11 mouse cellular contexts compared by ENCODE assay signal in the genomic region with DNA sequence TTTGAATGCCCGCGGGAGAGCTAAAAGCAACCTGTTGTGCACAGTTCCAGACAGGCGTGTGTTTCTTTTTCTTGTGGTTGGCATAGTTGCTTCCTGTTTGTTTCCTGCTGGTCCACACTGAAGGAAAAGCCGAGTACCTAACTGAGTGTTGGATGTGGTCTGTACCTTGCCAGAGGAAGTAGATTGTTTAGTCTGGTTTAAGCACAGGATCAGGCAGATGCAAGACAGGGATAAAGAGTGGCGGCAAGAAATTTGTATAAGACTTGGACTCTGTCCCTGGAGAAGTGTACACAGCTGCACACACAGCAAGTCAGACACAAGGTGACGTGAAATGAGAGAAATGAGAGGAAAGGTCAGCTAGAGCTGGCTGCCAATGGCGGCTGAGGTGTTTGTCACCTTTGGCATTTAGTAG. TPM values are rescaled to one million over a fixed set of nuclear protein-coding genes. Genes with fewer than 3 reads are reported as not detected.
DNase-seq lines count a peak whose midpoint lies in the region; ATAC-seq and TF ChIP-seq lines count a peak whose summit lies in the region.
"Had no signal": no experiment of that assay in that cellular context is flagged by ENCODE, and none has a peak within 500 bp of the region (broad histone marks: within the 10 kb centered on the region; RNA-seq: fewer than 3 reads in every experiment).

No protein-coding gene starts in this region.

- no peak for TF ChIP-seq POLR2A in liver, adult 2 months (IDR thresholded peaks at IDR 0.05; ENCODE audit: extremely low read depth, insufficient read depth, low read length)
- TF ChIP-seq POLR2A in limb, embryonic 14.5 days (IDR thresholded peaks at IDR 0.05; ENCODE audit: borderline replicate concordance, extremely low read depth, insufficient read depth, insufficient read length), result no peak

- peak; percentile 89 for DNase-seq in liver, adult 2 months (ENCODE audit: extremely low read depth, low read depth, low spot score)
- no peak for DNase-seq in liver, embryonic 11.5 days (ENCODE audit: low spot score)
- DNase-seq in limb, embryonic 14.5 days (ENCODE audit: low spot score), result no peak
- DNase-seq in thymus, postnatal 14 days, result peak; percentile 43
- no peak for DNase-seq in midbrain, embryonic 10.5 days (ENCODE audit: low spot score)
- DNase-seq in heart, postnatal 25 days (ENCODE audit: low spot score), result no peak
- DNase-seq in layer of hippocampus, adult 9-10 months (ENCODE audit: low spot score), result no peak

- no peaks in the 10 kb centered on the region for H3K27me3 ChIP-seq in liver, adult 2 months (ENCODE audit: control insufficient read depth, insufficient read depth, low read length)
- no peaks in the 10 kb centered on the region for H3K27me3 ChIP-seq in liver, embryonic 11.5 days (replicated peaks; ENCODE audit: control insufficient read depth, insufficient read depth, low read length)
- H3K27me3 ChIP-seq in limb, embryonic 14.5 days (ENCODE audit: control insufficient read depth, insufficient read depth, low read length), result no peaks in the 10 kb centered on the region
- no peaks in the 10 kb centered on the region for H3K27me3 ChIP-seq in midbrain, embryonic 10.5 days (ENCODE audit: low read depth, poor library complexity, severe bottlenecking)
- H3K27me3 ChIP-seq: midbrain, embryonic 12.5 days had no signal

- H3K4me1 ChIP-seq in liver, adult 2 months (ENCODE audit: control insufficient read depth, insufficient read depth, low read length), result peaks cover 8% of the 10 kb centered on the region
- no peaks in the 10 kb centered on the region for H3K4me1 ChIP-seq in liver, embryonic 11.5 days (replicated peaks; ENCODE audit: control insufficient read depth, insufficient read depth, low read length)
- peaks cover 28% of the 10 kb centered on the region for H3K4me1 ChIP-seq in limb, embryonic 14.5 days (ENCODE audit: control insufficient read depth, insufficient read depth, low read length)
- H3K4me1 ChIP-seq in midbrain, embryonic 10.5 days, result peaks cover 8% of the 10 kb centered on the region; the same call in 1 of the 2 replicates

- TF ChIP-seq CTCF in liver, adult 2 months (IDR thresholded peaks at IDR 0.05; ENCODE audit: low read depth, low read length), result no peak

- H3K9me3 ChIP-seq in liver, embryonic 11.5 days (ENCODE audit: control insufficient read depth, low read length), result no peaks in the 10 kb centered on the region
- H3K9me3 ChIP-seq in limb, embryonic 14.5 days (ENCODE audit: control insufficient read depth, low read length), result no peaks in the 10 kb centered on the region
- no peaks in the 10 kb centered on the region for H3K9me3 ChIP-seq in midbrain, embryonic 10.5 days (replicated peaks)
- H3K9me3 ChIP-seq: G1E; midbrain, embryonic 12.5 days had no signal

- no peaks in the 10 kb centered on the region for H3K36me3 ChIP-seq in liver, adult 2 months (ENCODE audit: control insufficient read depth, insufficient read depth, low read length)
- no peaks in the 10 kb centered on the region for H3K36me3 ChIP-seq in liver, embryonic 11.5 days (ENCODE audit: control insufficient read depth, insufficient read depth, low read length)
- H3K36me3 ChIP-seq in limb, embryonic 14.5 days (ENCODE audit: control insufficient read depth, insufficient read depth, low read length), result 0 out of 2 replicates have a peak, but pooled peaks cover 5% of the 10 kb centered on the region
- H3K36me3 ChIP-seq in midbrain, embryonic 10.5 days, result peaks cover 22% of the 10 kb centered on the region
- H3K36me3 ChIP-seq: midbrain, embryonic 12.5 days had no signal

- peak overlapping the region; percentile 96 for H3K27ac ChIP-seq in liver, adult 2 months (replicated peaks; ENCODE audit: insufficient read depth, low read depth, low read length)
- no peak overlapping the region for H3K27ac ChIP-seq in liver, embryonic 11.5 days (ENCODE audit: low read depth, low read length)
- no peak overlapping the region for H3K27ac ChIP-seq in limb, embryonic 14.5 days (replicated peaks; ENCODE audit: low read depth, low read length)
- H3K27ac ChIP-seq in midbrain, embryonic 10.5 days (replicated peaks), result no peak overlapping the region
- H3K27ac ChIP-seq: hindbrain, postnatal 0 days; midbrain, embryonic 12.5 days had no signal

- no peaks in the 10 kb centered on the region; the same call in 1 of the 2 replicates for H3K79me2 ChIP-seq in liver, adult 2 months (ENCODE audit: control insufficient read depth, insufficient read depth, low read length)

- intact Hi-C loops in heart, postnatal 25 days (cut with DNase I), result no loop called here

- 22% methylated on average over 7 of the region's 7 CpGs for WGBS in liver, adult 2 months
- WGBS in liver, embryonic 11.5 days, result 47% methylated on average over 7 of the region's 7 CpGs
- 32% methylated on average over 7 of the region's 7 CpGs for WGBS in limb, embryonic 14.5 days
- WGBS in midbrain, embryonic 10.5 days, result 76% methylated on average over 7 of the region's 7 CpGs

- H3K4me2 ChIP-seq in liver, embryonic 11.5 days, result no peak overlapping the region
- H3K4me2 ChIP-seq in limb, embryonic 14.5 days (replicated peaks; ENCODE audit: low read depth, low read length, severe bottlenecking), result 0 out of 2 replicates have a peak overlapping the region, but pooled peaks have one; percentile 1
- H3K4me2 ChIP-seq: midbrain, embryonic 12.5 days had no signal

- no peak for ATAC-seq in liver, embryonic 11.5 days (replicated peaks; ENCODE audit: low FRiP score)
- peak; percentile 47 to 81; a peak in 3 of 4 replicates for ATAC-seq in hematopoietic stem cell, adult 5-6 weeks (replicated peaks in 1 of 2; ENCODE audit: insufficient read depth in 1 of 2, low FRiP score in 2 of 2, low TSS enrichment in 1 of 2, low read depth in 1 of 2, poor library complexity in 2 of 2, severe bottlenecking in 2 of 2)
- 0 out of 2 replicates have a peak, but pooled peaks have one; percentile 25 for ATAC-seq in limb, embryonic 14.5 days (ENCODE audit: low FRiP score, low read depth)
- ATAC-seq: hindbrain, postnatal 0 days had no signal

- peak overlapping the region; percentile 30 for H3K4me3 ChIP-seq in liver, adult 2 months (ENCODE audit: insufficient read depth, low read depth, low read length)
- no peak overlapping the region for H3K4me3 ChIP-seq in liver, embryonic 11.5 days (ENCODE audit: low read depth, low read length)
- H3K4me3 ChIP-seq in limb, embryonic 14.5 days (replicated peaks; ENCODE audit: low read length), result no peak overlapping the region
- no peak overlapping the region for H3K4me3 ChIP-seq in midbrain, embryonic 10.5 days
- H3K4me3 ChIP-seq: midbrain, embryonic 12.5 days had no signal

- H3K9ac ChIP-seq in liver, adult 2 months (ENCODE audit: low read depth, low read length), result peak overlapping the region; percentile 38
- H3K9ac ChIP-seq in liver, embryonic 11.5 days (ENCODE audit: low read depth, low read length), result no peak overlapping the region
- no peak overlapping the region for H3K9ac ChIP-seq in limb, embryonic 14.5 days (ENCODE audit: low read depth, low read length, severe bottlenecking)
- H3K9ac ChIP-seq: midbrain, embryonic 12.5 days had no signal

RNA-seq across cellular contexts. Expression of a gene that starts 19.1 kb away (rescaled TPM):
- total RNA-seq in liver, adult 2 months (2014; rRNA removed), result 7.8 and 9.1 TPM in 2 replicates
- 7.0 and 7.1 TPM in 2 replicates for polyA plus RNA-seq in liver, adult 2 months (2012; rRNA removed)
- 38.1 and 43.4 TPM in 2 replicates for polyA plus RNA-seq in liver, embryonic 11.5 days (2014; fragmentation: Nextera tagmentation; extraction: Ambion mirVana)
- total RNA-seq in hematopoietic stem cell, adult 5-6 weeks (2017), result 21.1 and 35.0 TPM in 2 replicates
- 30.0 and 38.5 TPM in 2 replicates for polyA plus RNA-seq in limb, embryonic 14.5 days (2012; rRNA removed)
- 37.1 and 37.5 TPM in 2 replicates for polyA plus RNA-seq in limb, embryonic 14.5 days (2014; fragmentation: Nextera tagmentation; extraction: Ambion mirVana)
- polyA plus RNA-seq in midbrain, embryonic 10.5 days (2016; fragmentation: Nextera tagmentation; extraction: Ambion mirVana), result 57.2 and 66.0 TPM in 2 replicates
- total RNA-seq in heart, postnatal 25 days (2021), result 100 to 1,000 TPM in 1 of 2 experiments, 10 to 100 TPM in 1; 63.5 to 103 TPM

Comparison
In these comparisons a context has a peak if more than half of its experiments do, and no peak if none do; other contexts are left out.
1. DNase-seq: peak in liver, adult 2 months (single experiment) and thymus, postnatal 14 days (single experiment); none in liver, embryonic 11.5 days (single experiment), limb, embryonic 14.5 days (single experiment), midbrain, embryonic 10.5 days (single experiment), heart, postnatal 25 days (single experiment) and layer of hippocampus, adult 9-10 months (single experiment).